Mouse (Mus musculus): Measurements from ENCODE around the gene Mrpl21. TPM values are rescaled to one million over a fixed set of nuclear protein-coding genes. Genes with fewer than 3 reads are reported as not detected.

Mrpl21 gene
- polyA plus RNA-seq, 1 experiment from 2014 or later, result 104 TPM

Small RNAs within 50 kb of the gene (microRNA-seq; reads per million reads assigned to microRNA genes)
- not detected for gene Mir6984

Other genes starting within 250 kb of the Mrpl21 start
- 9.6 TPM in 2 replicates for gene Ighmbp2, start 116 bp downstream of the Mrpl21 start, polyA plus RNA-seq (2014; fragmentation: Nextera tagmentation; extraction: Ambion mirVana)
- gene Cpt1a, start 39.4 kb downstream of the Mrpl21 start, polyA plus RNA-seq (2014; fragmentation: Nextera tagmentation; extraction: Ambion mirVana), result 10.0 and 20.5 TPM in 2 replicates
- gene Tesmin, start 106.0 kb downstream of the Mrpl21 start, polyA plus RNA-seq (2014; fragmentation: Nextera tagmentation; extraction: Ambion mirVana), result 0.12 and 0.30 TPM in 2 replicates
- 13.9 and 83.9 TPM in 2 replicates for gene Gal, start 131.6 kb downstream of the Mrpl21 start, polyA plus RNA-seq (2014; fragmentation: Nextera tagmentation; extraction: Ambion mirVana)